Mouse (Mus musculus) forelimb bud, embryonic 11.5 days (tissue): ENCODE results near the gene Atg9a.
A peak's percentile ranks its signal among the peaks of the same experiment; 100 is the strongest.
"Not testable (repeated sequence)": the region's sequence is repeated elsewhere in the genome, so short reads cannot be mapped to it uniquely, and the experiment has no call there.

Experiments used
- DNase-seq: peaks from one replicate; pipeline ENCODE4 v3.0.0-alpha.2; 2012; ENCODE audit warnings: low read depth, low spot score

The Atg9a gene

GRCm38 (mm10) chr1:75191622-75192402 is at the start of gene Atg9a, which contains the start of gene Ankzf1:
TSS of gene Atg9a (minus strand) at chr1:75192196.
TSS of gene Ankzf1 (plus strand) at chr1:75192151.
- DNase-seq: peak; percentile 97

DNA sequence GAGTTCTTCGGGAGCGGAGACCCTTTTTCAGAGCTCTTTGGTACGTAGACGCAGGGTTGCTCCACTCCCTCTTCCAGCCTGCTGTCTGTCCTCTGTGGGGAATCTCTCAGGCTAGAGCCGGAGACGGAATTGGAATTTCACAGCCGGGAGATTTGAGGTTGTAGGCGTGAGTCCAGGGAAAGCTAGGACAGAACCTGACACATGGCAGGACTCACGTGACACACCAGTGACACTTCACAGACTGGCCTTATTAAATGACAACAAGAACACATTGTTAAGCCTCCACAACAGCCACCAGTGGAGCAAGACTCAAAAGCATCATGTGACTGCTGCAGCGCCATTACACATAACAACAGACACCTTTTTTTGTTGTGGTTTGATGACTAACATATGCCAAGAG is 47.6 kb upstream of the Atg9a start:
- DNase-seq: no peak

GRCm38 (mm10) chr1:75236117-75237050 is 44.4 kb upstream of the Atg9a start, which contains the start of gene Dnajb2:
TSS of gene Dnajb2 (plus strand) at chr1:75236406.
- peak; percentile 77 for DNase-seq

DNA sequence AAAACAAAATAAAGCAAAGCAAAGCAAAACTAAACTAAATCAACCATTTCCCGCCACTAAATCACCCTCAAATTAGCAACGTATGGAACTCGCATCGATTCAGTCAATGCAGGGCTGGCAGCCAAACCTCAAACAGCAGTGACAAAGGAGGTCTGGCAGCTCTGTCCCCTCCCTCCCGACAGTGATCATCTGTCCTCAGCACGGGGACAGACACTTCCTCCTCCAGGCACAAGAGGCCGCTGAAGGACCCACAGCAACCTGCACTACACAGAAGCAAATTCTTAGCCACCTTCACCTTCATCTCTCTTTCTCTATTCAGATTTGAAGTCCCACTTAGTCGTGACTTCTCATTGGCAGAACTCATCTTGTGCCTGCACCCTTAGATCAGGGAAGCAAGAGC is 42.6 kb upstream of the Atg9a start:
- peak; percentile 38 for DNase-seq

DNA sequence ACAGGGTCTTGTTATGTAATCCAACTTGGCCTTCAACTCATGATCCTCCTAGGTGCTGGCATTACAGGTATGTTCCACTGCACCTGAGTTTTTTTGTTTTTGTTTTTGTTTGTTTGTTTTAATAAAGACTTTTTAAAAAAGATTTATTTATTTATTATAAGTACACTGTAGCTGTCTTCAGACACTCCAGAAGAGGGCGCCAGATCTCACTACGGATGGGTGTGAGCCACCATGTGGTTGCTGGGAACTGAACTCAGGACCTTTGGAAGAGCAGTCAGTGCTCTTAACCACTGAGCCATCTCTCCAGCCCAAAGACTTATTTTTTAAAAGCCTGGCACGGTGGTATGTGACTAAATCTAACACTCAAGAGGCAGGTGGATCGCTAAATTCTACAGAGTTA is 40.5 kb upstream of the Atg9a start:
- DNase-seq: not testable (repeated sequence)

DNA sequence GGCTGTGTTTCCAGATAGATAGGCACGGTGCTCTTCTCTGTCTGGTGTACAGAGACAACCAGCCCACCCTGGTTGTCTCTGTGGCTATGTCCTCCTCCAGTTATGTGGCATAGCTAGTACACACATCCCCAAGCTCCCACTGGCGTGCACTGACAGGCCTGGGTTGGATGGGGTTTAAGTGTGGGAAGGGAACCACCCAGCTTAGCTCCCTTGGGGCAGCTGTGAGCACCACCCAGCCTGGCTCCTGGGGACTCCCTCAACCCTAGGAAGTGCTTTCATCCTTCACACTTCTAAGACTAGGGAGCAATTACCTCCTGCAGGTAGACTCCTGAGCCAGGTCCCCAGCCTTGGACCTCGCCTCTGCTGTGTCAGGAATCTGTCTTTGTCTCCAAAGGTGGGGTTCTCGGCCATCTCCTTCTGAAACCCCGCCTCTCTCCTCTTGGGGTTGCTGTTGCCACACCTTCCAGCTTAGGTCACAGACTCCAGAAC is 39.7 kb upstream of the Atg9a start, which contains the start of gene A630095N17Rik:
TSS of gene A630095N17Rik (minus strand) at position 439 of the 489 bp plus-strand sequence.
- no peak for DNase-seq

GRCm38 (mm10) chr1:75231224-75231623 is 39.2 kb upstream of the Atg9a start:
- DNase-seq: no peak

- DNase-seq: no peak
These were observed 38.5 kb upstream of the Atg9a start for GRCm38 (mm10) chr1:75230335-75230994.

DNA sequence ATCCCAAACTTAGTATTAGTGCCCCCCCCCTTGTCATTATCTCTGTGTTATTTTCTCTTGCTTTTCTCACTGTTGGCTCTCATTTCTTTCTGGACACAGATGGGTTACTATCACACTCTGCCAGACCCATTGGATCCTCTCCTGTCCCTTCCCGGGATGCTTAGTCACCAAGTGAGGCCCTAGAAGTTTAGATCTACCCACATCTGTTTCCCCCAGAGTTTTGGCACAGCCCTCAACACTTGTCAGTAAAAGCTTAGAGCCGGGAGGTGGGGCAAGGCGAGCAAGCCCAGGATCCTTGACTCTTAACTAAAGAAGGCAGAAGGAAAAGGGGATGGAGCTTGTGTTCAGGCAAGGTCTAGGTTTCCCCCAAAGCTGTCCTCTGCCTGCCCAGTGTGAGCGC is 37.2 kb upstream of the Atg9a start:
- DNase-seq: no peak

- DNase-seq: no peak
These were observed 35.7 kb upstream of the Atg9a start for GRCm38 (mm10) chr1:75227653-75228052.

DNA sequence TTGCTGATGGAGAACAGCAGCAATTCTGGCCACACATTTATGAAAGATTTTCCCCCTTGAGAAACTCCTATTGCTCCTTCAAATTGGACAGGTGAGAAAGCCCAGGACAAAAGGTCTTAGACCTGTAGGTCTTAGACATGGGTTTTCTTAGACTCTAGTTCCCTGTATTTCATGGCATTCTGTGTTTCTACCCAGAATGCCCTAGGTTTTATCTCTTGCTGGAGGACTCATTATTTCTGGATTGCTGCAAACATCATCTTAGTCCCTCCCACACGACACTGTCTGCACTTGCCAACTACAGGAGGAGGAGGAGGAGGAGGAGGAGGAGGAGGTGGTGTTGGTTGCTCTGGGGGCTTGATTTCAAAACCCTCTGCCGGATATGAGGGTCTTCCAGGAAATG is 34.1 kb upstream of the Atg9a start:
- no peak for DNase-seq

- no peak for DNase-seq
These were observed 33.5 kb upstream of the Atg9a start for GRCm38 (mm10) chr1:75225473-75225872.

- no peak for DNase-seq
These were observed 31.5 kb upstream of the Atg9a start for GRCm38 (mm10) chr1:75223532-75223931.

GRCm38 (mm10) chr1:75222926-75223325 is 30.9 kb upstream of the Atg9a start:
- DNase-seq: no peak

GRCm38 (mm10) chr1:75221538-75221937 is 29.5 kb upstream of the Atg9a start:
- no peak for DNase-seq

DNA sequence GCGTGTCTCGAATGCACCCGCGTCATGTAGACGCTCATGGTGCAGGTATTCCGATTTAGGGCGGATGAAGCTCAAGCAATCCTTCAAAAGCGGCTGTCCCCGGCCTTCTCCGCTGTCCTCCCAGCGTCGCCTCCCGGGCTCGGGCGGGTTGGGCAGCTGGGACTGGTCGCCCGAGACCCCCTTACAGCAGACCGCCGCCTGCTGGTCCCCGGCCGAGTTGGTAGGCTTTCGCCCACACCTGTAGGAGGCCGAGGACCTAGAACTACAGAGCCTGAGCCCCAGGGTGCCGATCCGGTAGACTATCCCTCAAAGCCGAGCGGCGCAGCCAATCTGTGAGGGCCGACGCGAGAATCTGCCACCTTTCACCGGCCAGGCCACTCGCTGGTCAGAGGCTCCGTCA is 27.5 kb upstream of the Atg9a start, which contains the start of gene Tuba4a:
TSS of gene Tuba4a (minus strand) at position 335 of the 400 bp plus-strand sequence.
- no peak for DNase-seq

- peak; percentile 78 for DNase-seq
These were observed 27.1 kb upstream of the Atg9a start for GRCm38 (mm10) chr1:75219078-75219477.

GRCm38 (mm10) chr1:75218227-75219001 is 26.4 kb upstream of the Atg9a start:
- DNase-seq: no peak

DNA sequence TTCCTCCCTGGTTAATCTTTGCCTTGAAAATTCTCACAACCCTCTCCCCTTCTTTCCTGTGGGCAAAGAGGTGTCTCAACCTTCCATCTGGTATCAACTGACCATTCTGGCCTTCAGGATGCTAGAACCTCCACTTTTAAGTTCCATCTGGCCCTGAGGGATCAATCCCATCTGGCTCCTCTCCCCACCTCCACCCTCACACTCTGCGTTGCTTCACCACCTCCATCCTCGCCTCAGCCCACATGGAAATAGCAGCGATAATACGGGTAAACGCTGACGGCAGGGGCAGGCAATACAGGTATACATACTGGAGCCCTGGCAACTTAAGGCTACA is 25.9 kb upstream of the Atg9a start:
- DNase-seq: no peak

DNA sequence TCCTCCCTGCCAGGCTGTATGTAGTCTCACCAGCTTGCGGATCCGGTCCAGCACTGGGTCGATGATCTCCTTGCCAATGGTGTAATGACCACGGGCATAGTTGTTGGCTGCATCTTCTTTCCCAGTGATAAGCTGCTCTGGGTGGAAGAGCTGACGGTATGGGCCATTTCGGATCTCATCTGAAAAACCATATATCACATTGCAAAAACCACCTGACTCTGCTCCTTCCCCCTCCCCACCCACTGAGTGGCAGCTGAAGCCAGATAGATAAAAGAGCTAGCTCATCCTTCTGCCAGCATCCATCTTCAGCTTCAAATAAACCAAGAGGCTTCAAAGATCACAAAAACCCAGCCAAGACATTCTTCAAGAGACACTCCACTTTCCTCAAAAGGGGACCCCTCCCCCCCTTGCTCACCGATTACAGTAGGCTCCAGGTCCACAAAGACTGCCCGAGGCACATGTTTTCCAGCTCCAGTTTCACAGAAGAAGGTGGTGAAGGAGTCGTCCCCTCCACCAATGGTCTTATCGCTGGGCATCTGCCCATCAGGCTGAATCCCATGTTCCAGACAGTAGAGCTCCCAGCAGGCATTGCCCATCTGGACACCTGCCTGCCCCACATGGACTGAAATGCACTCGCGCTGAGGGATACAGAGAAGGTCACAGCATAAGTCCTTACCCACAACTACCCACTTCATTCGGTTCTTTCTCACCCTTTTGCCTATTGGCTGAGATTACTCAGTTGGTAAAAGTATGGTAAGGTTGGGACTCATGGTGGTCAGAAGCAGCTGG is 25.0 kb upstream of the Atg9a start:
- DNase-seq: no peak
